Mouse (Mus musculus) forebrain, postnatal 0 days (tissue): ENCODE results near the gene Mfng. TPM values are rescaled to one million over a fixed set of nuclear protein-coding genes. Genes with fewer than 3 reads are reported as not detected.

ENCODE experiments used
- ATAC-seq: fragments of 200-750 bp; cut with Nextera tagmentation; 2 replicates; pipeline ENCODE4 v1.8.0; 2017; ENCODE audit warnings: mild to moderate bottlenecking, moderate library complexity
- DNase-seq: peaks from one replicate; pipeline ENCODE4 v3.0.0-alpha.2; 2015
- H3K27ac ChIP-seq: fragments of 300-500 bp; sonication (generic); 2 replicates; pipeline ENCODE4 v1.5.1; 2014; ENCODE audit warnings: low read depth, mild to moderate bottlenecking, antibody characterized with exemption, low read length, moderate library complexity, mixed read lengths
- H3K27me3 ChIP-seq: fragments of 300-500 bp; sonication (generic); 2 replicates; pipeline ENCODE4 v1.6.1; 2014; ENCODE audit warnings: mild to moderate bottlenecking, low read length, mixed read lengths; ENCODE audit not compliant: insufficient read depth
- H3K36me3 ChIP-seq: fragments of 300-500 bp; sonication (generic); 2 replicates; pipeline ENCODE4 v1.6.1; 2014; ENCODE audit warnings: mild to moderate bottlenecking, moderate library complexity; ENCODE audit not compliant: insufficient read depth
- H3K4me1 ChIP-seq: fragments of 300-500 bp; sonication (generic); 2 replicates; pipeline ENCODE4 v1.6.1; 2014; ENCODE audit warnings: antibody characterized with exemption; ENCODE audit not compliant: insufficient read depth
- H3K4me2 ChIP-seq: fragments of 300-500 bp; sonication (generic); 2 replicates; pipeline ENCODE4 v1.6.1; 2014; ENCODE audit warnings: low read depth, mild to moderate bottlenecking, moderate library complexity
- H3K4me3 ChIP-seq: fragments of 300-500 bp; sonication (generic); 2 replicates; pipeline ENCODE4 v1.5.1; 2014; ENCODE audit warnings: low read depth, low read length, mixed read lengths
- H3K9ac ChIP-seq: fragments of 300-500 bp; sonication (generic); 2 replicates; pipeline ENCODE4 v1.6.1; 2014; ENCODE audit warnings: mild to moderate bottlenecking
- H3K9me3 ChIP-seq: fragments of 300-500 bp; sonication (generic); 2 replicates; pipeline ENCODE4 v1.6.1; 2016; ENCODE audit warnings: low read length
- CTCF ChIP-seq: sonication (generic); IDR thresholded peaks from 2 replicates; pipeline ENCODE4 v1.5.1; 2016; ENCODE audit warnings: antibody characterized with exemption, control low read depth, low read depth
- WGBS: fragments of 180-500 bp; shearing (Covaris S2); extraction: QIAGEN DNeasy Blood & Tissue Kit; methylation state at CpG from one replicate; pipeline ENCODE4 v1.1.7; 2014; 5-methylcytosine and 5-hydroxymethylcytosine counted together
- polyA plus RNA-seq: library from polyadenylated mRNA; unstranded; fragments of >200 nt; fragmentation: Nextera tagmentation; extraction: Ambion mirVana; gene quantifications from 2 replicates; pipeline ENCODE4 v1.2.1, GENCODE M21; 2015
- total RNA-seq: library from RNA; depleted of rRNA; stranded (reverse); fragments of >200 nt; gene quantifications from 2 replicates; pipeline ENCODE4 v1.2.3, GENCODE M21; 2014

Gene Mfng
- total and polyA plus RNA-seq, 2 experiments from 2014 or later, result 11.4 to 16.0 TPM

- Histone ChIP-seq H3K9ac (no peak overlapping the region), H3K27me3 (no peaks in the 10 kb centered on the region), H3K4me1 (peaks cover 16% of the 10 kb centered on the region), H3K27ac (no peak overlapping the region), H3K4me3 (no peak overlapping the region), H3K36me3 (no peaks in the 10 kb centered on the region), H3K4me2 (no peak overlapping the region), H3K9me3 (no peaks in the 10 kb centered on the region)
- ATAC-seq (no peak), DNase-seq (no peak)
- no peak for TF ChIP-seq CTCF
- WGBS, result 44% methylated on average over 4 of the region's 4 CpGs
Measured at GRCm38 (mm10) chr15:78731830-78732229, 41.4 kb downstream of the Mfng start.

GRCm38 (mm10) chr15:78730315-78731049, 42.8 kb downstream of the Mfng start:
- TF ChIP-seq CTCF, result no peak
- H3K4me2 ChIP-seq, result no peak overlapping the region
- no peak overlapping the region for H3K27ac ChIP-seq
- H3K27me3 ChIP-seq, result no peaks in the 10 kb centered on the region
- H3K4me3 ChIP-seq, result no peak overlapping the region
- 89% methylated on average over 12 of the region's 12 CpGs for WGBS
- DNase-seq, result no peak
- ATAC-seq, result no peak
- no peak overlapping the region for H3K9ac ChIP-seq
- H3K4me1 ChIP-seq, result peaks cover 5% of the 10 kb centered on the region
- H3K36me3 ChIP-seq, result no peaks in the 10 kb centered on the region
- H3K9me3 ChIP-seq, result no peaks in the 10 kb centered on the region

- Histone ChIP-seq H3K9ac (no peak overlapping the region), H3K4me2 (no peak overlapping the region), H3K36me3 (no peaks in the 10 kb centered on the region), H3K9me3 (no peaks in the 10 kb centered on the region), H3K27ac (no peak overlapping the region), H3K4me1 (no peaks in the 10 kb centered on the region), H3K4me3 (no peak overlapping the region), H3K27me3 (no peaks in the 10 kb centered on the region)
- no peak for ATAC-seq
- WGBS, result 73% methylated on average over 7 of the region's 7 CpGs
- DNase-seq, result no peak
- TF ChIP-seq CTCF, result no peak
Measured at GRCm38 (mm10) chr15:78726697-78727096, 46.6 kb downstream of the Mfng start.

- no peak overlapping the region for H3K4me2 ChIP-seq
- WGBS, result 77% methylated on average over 7 of the region's 7 CpGs
- ATAC-seq, result no peak
Measured at GRCm38 (mm10) chr15:78720532-78720931, 52.7 kb downstream of the Mfng start.

GRCm38 (mm10) chr15:78720094-78720493, 53.2 kb downstream of the Mfng start:
- no peak overlapping the region for H3K9ac ChIP-seq
- ATAC-seq (no peak), DNase-seq (peak; percentile 91)
- H3K27ac ChIP-seq, result no peak overlapping the region
- no peaks in the 10 kb centered on the region for H3K27me3 ChIP-seq
- no peaks in the 10 kb centered on the region for H3K36me3 ChIP-seq
- peaks cover 13% of the 10 kb centered on the region; the same call in 1 of the 2 replicates for H3K4me1 ChIP-seq
- H3K9me3 ChIP-seq, result no peaks in the 10 kb centered on the region
- no peak overlapping the region for H3K4me3 ChIP-seq
- WGBS, result 3% methylated on average over 15 of the region's 16 CpGs
- TF ChIP-seq CTCF, result peak; percentile 88
- peak overlapping the region; percentile 80 for H3K4me2 ChIP-seq

More at GRCm38 (mm10) chr15:78720532-78720931, 52.7 kb downstream of the Mfng start:
- Histone ChIP-seq H3K27ac (no peak overlapping the region), H3K27me3 (no peaks in the 10 kb centered on the region), H3K9me3 (no peaks in the 10 kb centered on the region), H3K4me3 (no peak overlapping the region), H3K9ac (no peak overlapping the region), H3K4me1 (peaks cover 9% of the 10 kb centered on the region; the same call in 1 of the 2 replicates), H3K36me3 (no peaks in the 10 kb centered on the region)
- no peak for TF ChIP-seq CTCF
- DNase-seq, result no peak

- H3K9me3 ChIP-seq, result no peaks in the 10 kb centered on the region
- no peak for TF ChIP-seq CTCF
- no peak overlapping the region for H3K9ac ChIP-seq
- DNase-seq, result peak; percentile 49
- no peak overlapping the region for H3K27ac ChIP-seq
- H3K27me3 ChIP-seq, result no peaks in the 10 kb centered on the region
- no peaks in the 10 kb centered on the region for H3K36me3 ChIP-seq
- no peak for ATAC-seq
- peak overlapping the region; percentile 80 for H3K4me2 ChIP-seq
- peak overlapping the region; percentile 63; the same call in 1 of the 2 replicates for H3K4me3 ChIP-seq
- WGBS, result 8% methylated on average over 14 of the region's 14 CpGs
- peaks cover 16% of the 10 kb centered on the region; the same call in 1 of the 2 replicates for H3K4me1 ChIP-seq
Measured at GRCm38 (mm10) chr15:78719416-78719815, 53.9 kb downstream of the Mfng start.
